In genomic region chr3:84219720-84220273, GRCm38 (mm10) we compare ENCODE assay signal across 9 mouse cellular contexts. TPM values are rescaled to one million over a fixed set of nuclear protein-coding genes. Genes with fewer than 3 reads are reported as not detected.
DNase-seq lines count a peak whose midpoint lies in the region; ATAC-seq and TF ChIP-seq lines count a peak whose summit lies in the region.
"Had no signal": no experiment of that assay in that cellular context is flagged by ENCODE, and none has a peak within 500 bp of the region (broad histone marks: within the 10 kb centered on the region; RNA-seq: fewer than 3 reads in every experiment).

No protein-coding gene starts in this region.

- H3K4me1 ChIP-seq in E14TG2a.4 (replicated peaks; ENCODE audit: low read depth, low read length) = peaks cover 62% of the 10 kb centered on the region
- peaks cover 60% of the 10 kb centered on the region for H3K4me1 ChIP-seq in forebrain, embryonic 14.5 days (ENCODE audit: control insufficient read depth, insufficient read depth, low read length)

- H3K9ac ChIP-seq in forebrain, embryonic 14.5 days (ENCODE audit: low read length) = peak overlapping the region; percentile 66

- H3K9me3 ChIP-seq in E14TG2a.4 (ENCODE audit: low read length) = 0 out of 2 replicates have a peak, but pooled peaks cover 6% of the 10 kb centered on the region
- no peaks in the 10 kb centered on the region for H3K9me3 ChIP-seq in forebrain, embryonic 14.5 days (replicated peaks; ENCODE audit: control insufficient read depth, low read length)

- no peaks in the 10 kb centered on the region for H3K79me2 ChIP-seq in macrophage (ENCODE audit: inconsistent target)

- H3K36me3 ChIP-seq in E14TG2a.4 (ENCODE audit: insufficient read depth, low read length) (no peaks in the 10 kb centered on the region), macrophage (ENCODE audit: inconsistent target) (no peaks in the 10 kb centered on the region)
- no peaks in the 10 kb centered on the region for H3K36me3 ChIP-seq in forebrain, embryonic 14.5 days (ENCODE audit: control insufficient read depth, insufficient read depth, low read length)

- WGBS in forebrain, embryonic 14.5 days = 2% methylated on average over 9 of the region's 9 CpGs
- WGBS in macrophage (ENCODE audit: missing documents) = 9% methylated on average over 9 of the region's 9 CpGs

- DNase-seq in cerebellum, adult 9-10 months = peak; percentile 67
- no peak for DNase-seq in cerebellum, adult 11 months
- peak; percentile 83 for DNase-seq in forebrain, embryonic 14.5 days (ENCODE audit: low spot score)
- DNase-seq in natural killer cell, adult 2 months (ENCODE audit: low spot score in 2 of 2) = no peak
- DNase-seq in urinary bladder, postnatal 36 days (ENCODE audit: low spot score in 2 of 2) = no peak

- H3K27ac ChIP-seq in forebrain, embryonic 14.5 days (ENCODE audit: low read depth, low read length) = peak overlapping the region; percentile 84
- 0 out of 2 replicates have a peak overlapping the region, but pooled peaks have one; percentile 8 for H3K27ac ChIP-seq in macrophage

- ATAC-seq in forebrain, embryonic 14.5 days = peak; percentile 62
- ATAC-seq in CD4-positive, CD25-positive, alpha-beta regulatory T cell, adult 4 months = no peak

- H3K4me2 ChIP-seq in forebrain, embryonic 14.5 days (ENCODE audit: low read length) = peak overlapping the region; percentile 60

- no peak for TF ChIP-seq CTCF in E14TG2a.4 (conservative IDR thresholded peaks at IDR 0.05; ENCODE audit: low read length)

- no peaks in the 10 kb centered on the region for H3K27me3 ChIP-seq in E14TG2a.4 (ENCODE audit: insufficient read depth, low read length)
- no peaks in the 10 kb centered on the region for H3K27me3 ChIP-seq in forebrain, embryonic 14.5 days (replicated peaks; ENCODE audit: control insufficient read depth, insufficient read depth, low read length)

- peak overlapping the region; percentile 74 for H3K4me3 ChIP-seq in E14TG2a.4 (replicated peaks; ENCODE audit: low read length)
- peak overlapping the region; percentile 47 for H3K4me3 ChIP-seq in forebrain, embryonic 14.5 days (ENCODE audit: low read depth, low read length)
- peak overlapping the region; percentile 45 for H3K4me3 ChIP-seq in macrophage (ENCODE audit: inconsistent target)

RNA-seq across cellular contexts. Expression of gene Gm6525, which starts 45.9 kb away (rescaled TPM):
- polyA plus RNA-seq in forebrain, embryonic 14.5 days (2014; fragmentation: Nextera tagmentation; extraction: Ambion mirVana) = 0.87 and 0.97 TPM in 2 replicates
- not detected for total RNA-seq in macrophage (2018; cell fraction: chromatin; rRNA removed)
- not detected for total RNA-seq in macrophage (2018; cell fraction: cytosol; rRNA removed)
- not detected for total RNA-seq in macrophage (2018; cell fraction: nucleus; rRNA removed)
- polyA plus RNA-seq in macrophage (2018) = not detected in 3 replicates
- 1 to 10 TPM in 1 of 2 experiments, under 1 TPM in 1; 0.35 to 1.1 TPM for polyA plus RNA-seq in CD4-positive, CD25-positive, alpha-beta regulatory T cell, adult 4 months (2017; shearing (Covaris generic))
- polyA plus RNA-seq: small intestine, adult 2 months had no signal

Comparison
In these comparisons a context has a peak if more than half of its experiments do, and no peak if none do; other contexts are left out.
1. DNase-seq: peak in cerebellum, adult 9-10 months (single experiment) and forebrain, embryonic 14.5 days (single experiment); none in cerebellum, adult 11 months (single experiment), natural killer cell, adult 2 months (0 of 2) and urinary bladder, postnatal 36 days (0 of 2).
2. Peak in every context shown above with its lines, with median percentiles within 50 percentile points of each other: H3K4me3 ChIP-seq.